Mouse (Mus musculus) spleen, adult 2 months (tissue): Measurements from ENCODE around the gene Gucy1b2.

ENCODE experiments used
- CTCF ChIP-seq: fragments of 200-500 bp; IDR thresholded peaks from 2 replicates; pipeline ENCODE4 v1.5.1; 2011; ENCODE audit warnings: mild to moderate bottlenecking, inconsistent platforms; ENCODE audit not compliant: insufficient read depth, insufficient read length, insufficient replicate concordance; ENCODE audit errors: extremely low read depth
- POLR2A ChIP-seq: fragments of 200-500 bp; IDR thresholded peaks from 2 replicates; pipeline ENCODE4 v1.6.1; 2011; ENCODE audit warnings: low read depth, low read length, inconsistent platforms

DNA sequence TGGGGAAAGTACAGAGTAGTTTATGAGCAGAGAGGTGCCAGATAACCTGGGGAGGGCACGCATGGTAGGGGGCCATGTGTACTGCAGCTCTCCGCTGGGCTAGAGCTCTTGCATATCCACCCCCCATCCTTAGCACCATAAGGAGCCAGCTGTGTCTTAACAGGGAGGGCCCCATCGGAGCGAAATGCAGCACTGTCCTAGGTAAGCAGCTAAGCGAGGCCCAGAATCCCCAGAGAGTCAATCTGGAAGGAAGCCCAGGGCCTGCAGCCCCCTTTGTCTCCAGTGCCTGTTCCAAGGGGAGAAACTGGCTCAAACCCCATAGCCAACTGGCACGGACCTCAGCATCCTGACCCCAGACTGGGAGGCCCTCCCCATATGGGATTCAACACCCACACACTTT is 23.3 kb upstream of the Gucy1b2 start:
- no peak for TF ChIP-seq CTCF
- no peak for TF ChIP-seq POLR2A
